27 mouse cellular contexts compared by ENCODE assay signal in genomic region chr1:163129129-163129900, GRCm38 (mm10). TPM values are rescaled to one million over a fixed set of nuclear protein-coding genes. Genes with fewer than 3 reads are reported as not detected.
DNase-seq lines count a peak whose midpoint lies in the region; ATAC-seq lines count a peak whose summit lies in the region.
"Had no signal": no experiment of that assay in that cellular context is flagged by ENCODE, and none has a peak within 500 bp of the region (broad histone marks: within the 10 kb centered on the region; RNA-seq: fewer than 3 reads in every experiment).

No protein-coding gene starts in this region.

- ATAC-seq in forebrain, embryonic 16.5 days: peak; percentile 57; the same call in 1 of the 2 replicates
- ATAC-seq: activated CD4-positive, CD25-positive, alpha-beta regulatory T cell, adult 4 months; intestine, postnatal 0 days; liver, embryonic 12.5 days; Patski had no signal

- H3K4me2 ChIP-seq in forebrain, embryonic 16.5 days (ENCODE audit: low read length): no peak overlapping the region
- H3K4me2 ChIP-seq: hindbrain, embryonic 15.5 days; liver, embryonic 12.5 days; lung, embryonic 14.5 days; midbrain, embryonic 12.5 days; neural tube, embryonic 15.5 days had no signal

- DNase-seq in forebrain, embryonic 10.5 days (ENCODE audit: extremely low spot score, low spot score): no peak
- DNase-seq in Muller cell, postnatal 12 days (ENCODE audit: inconsistent ontology term): peak; percentile 18
- peak; percentile 59 for DNase-seq in embryo, embryonic 11 days
- peak; percentile 68 for DNase-seq in forelimb bud, embryonic 11.5 days (ENCODE audit: low read depth, low spot score)
- DNase-seq in liver: no peak
- no peak for DNase-seq in B cell, adult 2 months
- no peak for DNase-seq in left cerebral cortex, adult 18-20 months (ENCODE audit: low spot score in 2 of 2)
- DNase-seq: adrenal gland, postnatal 14 days; cerebellum, adult 9-10 months; gastrocnemius, postnatal 25 days; heart, postnatal 10 days; kidney, postnatal 10 days; lung, embryonic 14.5 days had no signal

- H3K9me3 ChIP-seq in forebrain, embryonic 16.5 days (ENCODE audit: control insufficient read depth, low read length): no peaks in the 10 kb centered on the region
- no peaks in the 10 kb centered on the region for H3K9me3 ChIP-seq in forebrain, embryonic 10.5 days
- H3K9me3 ChIP-seq: heart, embryonic 10.5 days; hindbrain, embryonic 15.5 days; liver, embryonic 12.5 days; midbrain, embryonic 12.5 days; neural tube, embryonic 15.5 days had no signal

- no peak overlapping the region for H3K9ac ChIP-seq in forebrain, embryonic 16.5 days (replicated peaks; ENCODE audit: low read depth, low read length)
- H3K9ac ChIP-seq: hindbrain, embryonic 15.5 days; liver, embryonic 12.5 days; lung, embryonic 14.5 days; midbrain, embryonic 12.5 days; neural tube, embryonic 15.5 days had no signal

- H3K36me3 ChIP-seq in forebrain, embryonic 16.5 days (ENCODE audit: control insufficient read depth, insufficient read depth): no peaks in the 10 kb centered on the region
- no peaks in the 10 kb centered on the region for H3K36me3 ChIP-seq in forebrain, embryonic 10.5 days (replicated peaks)
- H3K36me3 ChIP-seq: heart, embryonic 10.5 days; hindbrain, embryonic 15.5 days; liver, embryonic 12.5 days; midbrain, embryonic 12.5 days; neural tube, embryonic 15.5 days had no signal

- H3K27me3 ChIP-seq in forebrain, embryonic 16.5 days (replicated peaks; ENCODE audit: control insufficient read depth, insufficient read depth, low read length): no peaks in the 10 kb centered on the region
- no peaks in the 10 kb centered on the region for H3K27me3 ChIP-seq in forebrain, embryonic 10.5 days (ENCODE audit: poor library complexity, severe bottlenecking)
- H3K27me3 ChIP-seq: hindbrain, embryonic 15.5 days; liver, embryonic 12.5 days; midbrain, embryonic 12.5 days; neural tube, embryonic 15.5 days; Patski had no signal

- no peak overlapping the region for H3K27ac ChIP-seq in forebrain, embryonic 16.5 days (ENCODE audit: low read length)
- H3K27ac ChIP-seq in forebrain, embryonic 10.5 days: no peak overlapping the region
- H3K27ac ChIP-seq: heart, embryonic 10.5 days; hindbrain, embryonic 15.5 days; liver, embryonic 12.5 days; midbrain, embryonic 12.5 days; neural tube, embryonic 15.5 days had no signal

- WGBS in forebrain, embryonic 16.5 days: 41% methylated on average over 9 of the region's 9 CpGs
- 62% methylated on average over 9 of the region's 9 CpGs for WGBS in forebrain, embryonic 10.5 days

- H3K4me3 ChIP-seq in forebrain, embryonic 16.5 days (replicated peaks; ENCODE audit: low read length): no peak overlapping the region
- H3K4me3 ChIP-seq in forebrain, embryonic 10.5 days: no peak overlapping the region
- H3K4me3 ChIP-seq: heart, embryonic 10.5 days; hindbrain, embryonic 15.5 days; liver, embryonic 12.5 days; midbrain, embryonic 12.5 days; myocyte; neural tube, embryonic 15.5 days had no signal

- H3K4me1 ChIP-seq in forebrain, embryonic 16.5 days (replicated peaks; ENCODE audit: control insufficient read depth, insufficient read depth, low read length): peaks cover 5% of the 10 kb centered on the region
- H3K4me1 ChIP-seq in forebrain, embryonic 10.5 days: peaks cover 4% of the 10 kb centered on the region; the same call in 1 of the 2 replicates
- H3K4me1 ChIP-seq: heart, embryonic 10.5 days; hindbrain, embryonic 15.5 days; liver, embryonic 12.5 days; midbrain, embryonic 12.5 days; neural tube, embryonic 15.5 days had no signal

RNA-seq across cellular contexts. Expression of gene Mroh9, which starts 43.8 kb away (rescaled TPM):
- not detected in 2 replicates for polyA plus RNA-seq in forebrain, embryonic 16.5 days (2015; fragmentation: Nextera tagmentation; extraction: Ambion mirVana)
- polyA plus RNA-seq in forebrain, embryonic 10.5 days (2016; fragmentation: Nextera tagmentation; extraction: Ambion mirVana): not detected in 2 replicates
- total RNA-seq in left cerebral cortex, adult 18-20 months (2021): not detected
- total RNA-seq: adrenal gland, postnatal 14 days; gastrocnemius, postnatal 25 days; heart, postnatal 10 days; left cerebral cortex, postnatal 25 days had no signal
- polyA plus RNA-seq: activated CD4-positive, CD25-positive, alpha-beta regulatory T cell, adult 4 months; cortical plate, adult 2 months; frontal cortex, adult 2 months; heart, embryonic 10.5 days; hindbrain, embryonic 15.5 days; intestine, postnatal 0 days; liver, embryonic 12.5 days; lung, embryonic 14.5 days; midbrain, embryonic 12.5 days; myocyte; neural tube, embryonic 15.5 days; Patski; urinary bladder, adult 2 months had no signal

Comparison
In these comparisons a context has a peak if more than half of its experiments do, and no peak if none do; other contexts are left out.
1. DNase-seq: peak in Muller cell, postnatal 12 days (single experiment), embryo, embryonic 11 days (single experiment) and forelimb bud, embryonic 11.5 days (single experiment); none in forebrain, embryonic 10.5 days (single experiment), liver (single experiment), B cell, adult 2 months (0 of 2) and left cerebral cortex, adult 18-20 months (0 of 2).